Mouse (Mus musculus) heart, adult 2 months (tissue): ENCODE measurements around the gene Fsd1l.

Experiments used
- CTCF ChIP-seq: fragments of 200-600 bp; IDR thresholded peaks from 2 replicates; pipeline ENCODE4 v1.8.1; 2022; ENCODE audit warnings: antibody characterized with exemption, mild to moderate bottlenecking, moderate library complexity
- EP300 ChIP-seq: fragments of 200-500 bp; IDR thresholded peaks from 2 replicates; pipeline ENCODE4 v1.6.1; 2011; ENCODE audit warnings: low read depth, low read length, control low read depth; ENCODE audit not compliant: insufficient read depth
- POLR2A ChIP-seq: fragments of 200-500 bp; IDR thresholded peaks from 2 replicates; pipeline ENCODE4 v1.6.1; 2011; ENCODE audit warnings: mild to moderate bottlenecking, low read depth, low read length, control low read depth; ENCODE audit not compliant: insufficient read depth

DNA sequence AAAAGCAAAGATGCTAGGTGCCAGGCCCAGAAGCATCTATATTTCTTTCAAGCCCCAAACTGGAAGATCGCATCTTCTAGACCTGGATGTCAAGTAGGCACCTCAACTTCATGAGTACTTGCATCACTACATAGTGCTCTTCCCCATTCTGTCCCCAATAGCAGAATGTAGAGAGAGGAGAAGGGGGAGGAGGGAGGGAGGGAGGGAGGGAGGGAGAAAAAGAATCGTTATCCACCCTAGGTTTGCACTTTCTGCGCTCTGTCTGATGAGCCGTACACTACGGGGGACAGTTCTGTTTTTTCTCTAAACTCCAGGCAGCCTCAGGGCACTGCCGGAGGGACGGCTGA is 82.4 kb downstream of the Fsd1l start, which contains the start of gene Fktn:
- no peak for TF ChIP-seq CTCF
- no peak for TF ChIP-seq EP300
- TF ChIP-seq POLR2A = no peak
